In the genomic region with DNA sequence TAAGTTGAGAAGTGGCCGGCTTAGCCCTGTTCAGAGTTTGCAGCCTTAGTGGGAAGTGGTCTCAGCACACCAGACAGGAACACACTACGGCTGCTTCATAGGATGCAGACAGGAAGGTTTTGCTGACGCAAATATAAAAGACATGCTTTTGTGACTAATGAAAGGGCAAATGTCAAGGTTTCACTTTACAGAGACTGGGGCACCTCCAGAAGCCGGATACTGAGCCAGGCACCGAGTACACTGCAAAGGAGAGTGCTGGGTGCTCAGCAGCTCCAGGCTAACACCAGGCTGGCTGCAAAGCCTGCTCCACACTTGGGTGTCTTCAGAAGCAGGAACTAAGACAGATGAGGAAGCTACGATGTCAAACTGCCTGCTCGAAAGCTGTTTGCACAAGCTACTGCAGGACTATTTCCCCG, we compare ENCODE assay signal across 10 mouse cellular contexts. TPM values are rescaled to one million over a fixed set of nuclear protein-coding genes. Genes with fewer than 3 reads are reported as not detected.
DNase-seq lines count a peak whose midpoint lies in the region; ATAC-seq and TF ChIP-seq lines count a peak whose summit lies in the region.
"Had no signal": no experiment of that assay in that cellular context is flagged by ENCODE, and none has a peak within 500 bp of the region (broad histone marks: within the 10 kb centered on the region; RNA-seq: fewer than 3 reads in every experiment).

No protein-coding gene starts in this region.

- peaks cover 9% of the 10 kb centered on the region; the same call in 1 of the 2 replicates for H3K4me1 ChIP-seq in spleen, adult 2 months (ENCODE audit: control insufficient read depth, insufficient read depth, insufficient read length)
- peaks cover 22% of the 10 kb centered on the region for H3K4me1 ChIP-seq in liver, embryonic 16.5 days (ENCODE audit: control insufficient read depth, low read depth, low read length)
- peaks cover 22% of the 10 kb centered on the region for H3K4me1 ChIP-seq in forebrain, embryonic 15.5 days

- WGBS in spleen, adult 2 months, result 20% methylated on average over 8 of the region's 8 CpGs
- WGBS in liver, embryonic 16.5 days (ENCODE audit: insufficient replicate concordance), result 37% methylated on average over 8 of the region's 8 CpGs
- WGBS in forebrain, embryonic 15.5 days, result 68% methylated on average over 8 of the region's 8 CpGs

- peak overlapping the region; percentile 40 for H3K27ac ChIP-seq in spleen, adult 2 months (ENCODE audit: insufficient read depth, low read length)
- no peak overlapping the region for H3K27ac ChIP-seq in liver, embryonic 16.5 days (ENCODE audit: low read length)
- H3K27ac ChIP-seq in forebrain, embryonic 15.5 days (replicated peaks), result no peak overlapping the region
- H3K27ac ChIP-seq: midbrain, embryonic 13.5 days had no signal

- H3K4me3 ChIP-seq in spleen, adult 2 months (ENCODE audit: extremely low read depth, insufficient read depth, insufficient read length), result no peak overlapping the region
- no peak overlapping the region for H3K4me3 ChIP-seq in liver, embryonic 16.5 days (ENCODE audit: low read depth, low read length)
- H3K4me3 ChIP-seq in forebrain, embryonic 15.5 days, result no peak overlapping the region
- H3K4me3 ChIP-seq: midbrain, embryonic 13.5 days had no signal

- H3K4me2 ChIP-seq in liver, embryonic 16.5 days (ENCODE audit: low read depth, low read length), result no peak overlapping the region
- H3K4me2 ChIP-seq in forebrain, embryonic 15.5 days (replicated peaks), result no peak overlapping the region
- H3K4me2 ChIP-seq: midbrain, embryonic 13.5 days had no signal

- no peaks in the 10 kb centered on the region for H3K27me3 ChIP-seq in spleen, adult 2 months (ENCODE audit: control insufficient read depth, insufficient read depth, low read length)
- no peaks in the 10 kb centered on the region for H3K27me3 ChIP-seq in liver, embryonic 16.5 days (ENCODE audit: control insufficient read depth, insufficient read depth, low read depth, low read length)
- no peaks in the 10 kb centered on the region for H3K27me3 ChIP-seq in forebrain, embryonic 15.5 days
- H3K27me3 ChIP-seq: midbrain, embryonic 13.5 days had no signal

- H3K36me3 ChIP-seq in spleen, adult 2 months (ENCODE audit: control insufficient read depth, insufficient read depth, low read length), result no peaks in the 10 kb centered on the region
- H3K36me3 ChIP-seq in liver, embryonic 16.5 days (ENCODE audit: control insufficient read depth, insufficient read depth), result no peaks in the 10 kb centered on the region
- no peaks in the 10 kb centered on the region for H3K36me3 ChIP-seq in forebrain, embryonic 15.5 days

- TF ChIP-seq POLR2A in spleen, adult 2 months (IDR thresholded peaks at IDR 0.05; ENCODE audit: low read depth, low read length), result no peak

- peak; percentile 46; the same call in 1 of the 2 replicates for ATAC-seq in liver, embryonic 16.5 days (ENCODE audit: low read depth)
- ATAC-seq in forebrain, embryonic 15.5 days (replicated peaks), result no peak
- ATAC-seq: midbrain, embryonic 13.5 days had no signal

- H3K9me3 ChIP-seq in liver, embryonic 16.5 days (replicated peaks; ENCODE audit: control insufficient read depth, low read length), result no peaks in the 10 kb centered on the region
- no peaks in the 10 kb centered on the region for H3K9me3 ChIP-seq in forebrain, embryonic 15.5 days
- H3K9me3 ChIP-seq: midbrain, embryonic 13.5 days had no signal

- no peak overlapping the region for H3K9ac ChIP-seq in liver, embryonic 16.5 days (ENCODE audit: low read depth, low read length)
- H3K9ac ChIP-seq in forebrain, embryonic 15.5 days (replicated peaks), result no peak overlapping the region
- H3K9ac ChIP-seq: midbrain, embryonic 13.5 days had no signal

- DNase-seq in adrenal gland, adult 2 months, result peak; percentile 61
- DNase-seq in adrenal gland, postnatal 10 days, result no peak
- peak in 1 of 2 experiments; percentile 18 for DNase-seq in spleen, adult 2 months (ENCODE audit: low read depth in 1 of 2, low spot score in 2 of 2)
- DNase-seq in spleen, postnatal 14 days (ENCODE audit: low spot score in 2 of 2), result no peak
- peak; percentile 35 to 55 for DNase-seq in thymus, postnatal 36 days
- DNase-seq in neural tube, embryonic 10.5 days (ENCODE audit: extremely low spot score, low spot score), result no peak
- DNase-seq: right cerebral cortex, adult 18-20 months had no signal

- no peak for TF ChIP-seq CTCF in spleen, adult 2 months (IDR thresholded peaks at IDR 0.05; ENCODE audit: extremely low read depth, insufficient read depth, insufficient read length, insufficient replicate concordance)

RNA-seq across cellular contexts. Expression of gene Rab8b, which starts 37.1 kb away (rescaled TPM):
- total RNA-seq in adrenal gland, adult 2 months (2021), result 10 to 100 TPM; 14.6 to 19.4 TPM
- 3.2 and 3.9 TPM in 2 replicates for polyA plus RNA-seq in adrenal gland, adult 2 months (2012; rRNA removed)
- total RNA-seq in adrenal gland, postnatal 10 days (2021), result 10 to 100 TPM; 21.7 TPM
- 12.5 and 13.2 TPM in 2 replicates for polyA plus RNA-seq in spleen, adult 2 months (2012; rRNA removed)
- 30.4 and 30.6 TPM in 2 replicates for polyA plus RNA-seq in liver, embryonic 16.5 days (2015; fragmentation: Nextera tagmentation; extraction: Ambion mirVana)
- polyA plus RNA-seq in forebrain, embryonic 15.5 days (2015; fragmentation: Nextera tagmentation; extraction: Ambion mirVana), result 39.7 and 40.6 TPM in 2 replicates

RNA-seq across cellular contexts. Expression of gene Aph1c, which starts 47.9 kb away (rescaled TPM):
- total RNA-seq in adrenal gland, adult 2 months (2021), result 1 to 10 TPM; 4.2 to 4.3 TPM
- 1.4 and 1.6 TPM in 2 replicates for polyA plus RNA-seq in adrenal gland, adult 2 months (2012; rRNA removed)
- 1 to 10 TPM; 4.5 to 5.8 TPM for total RNA-seq in adrenal gland, postnatal 10 days (2021)
- 1.1 and 3.0 TPM in 2 replicates for polyA plus RNA-seq in spleen, adult 2 months (2012; rRNA removed)
- polyA plus RNA-seq in liver, embryonic 16.5 days (2015; fragmentation: Nextera tagmentation; extraction: Ambion mirVana), result 3.8 and 4.0 TPM in 2 replicates
- 1.7 and 3.0 TPM in 2 replicates for polyA plus RNA-seq in forebrain, embryonic 15.5 days (2015; fragmentation: Nextera tagmentation; extraction: Ambion mirVana)

Comparison
In these comparisons a context has a peak if more than half of its experiments do, and no peak if none do; other contexts are left out.
1. DNase-seq: peak in adrenal gland, adult 2 months (single experiment) and thymus, postnatal 36 days (2 of 2); none in adrenal gland, postnatal 10 days (single experiment), spleen, postnatal 14 days (0 of 2) and neural tube, embryonic 10.5 days (single experiment).